Mouse (Mus musculus) embryonic fibroblast, embryonic 13.5 days (primary cell): ENCODE measurements around the gene Map3k10. TPM values are rescaled to one million over a fixed set of nuclear protein-coding genes. Genes with fewer than 3 reads are reported as not detected.

Experiments
- H3K27ac ChIP-seq: 2 replicates; pipeline ENCODE4 v1.5.1; 2012; ENCODE audit warnings: low read length, control low read depth, inconsistent platforms; ENCODE audit not compliant: insufficient read depth
- H3K4me1 ChIP-seq: 2 replicates; pipeline ENCODE4 v1.6.1; 2011; ENCODE audit warnings: low read length; ENCODE audit not compliant: control insufficient read depth, insufficient read depth
- H3K4me3 ChIP-seq: 2 replicates; pipeline ENCODE4 v1.5.1; 2011; ENCODE audit warnings: mild to moderate bottlenecking, control low read depth, low read length; ENCODE audit not compliant: insufficient read depth
- CTCF ChIP-seq: IDR thresholded peaks from 2 replicates; pipeline ENCODE4 v1.5.1; 2011; ENCODE audit warnings: mild to moderate bottlenecking, control low read depth, low read length, moderate library complexity, borderline replicate concordance; ENCODE audit not compliant: insufficient read depth
- POLR2A ChIP-seq: IDR thresholded peaks from 2 replicates; pipeline ENCODE4 v1.6.1; 2011; ENCODE audit warnings: low read depth, mild to moderate bottlenecking, control low read depth, low read length, moderate library complexity
- polyA plus RNA-seq: library from polyadenylated mRNA; stranded (reverse); fragments of >200 nt; gene quantifications from 2 replicates; pipeline ENCODE4 v1.2.4, GENCODE M21; 2011; ENCODE audit warnings: low read depth; ENCODE audit not compliant: missing spikeins, insufficient read length

Gene Map3k10
- polyA plus RNA-seq, 1 experiment: 26.2 TPM

DNA sequence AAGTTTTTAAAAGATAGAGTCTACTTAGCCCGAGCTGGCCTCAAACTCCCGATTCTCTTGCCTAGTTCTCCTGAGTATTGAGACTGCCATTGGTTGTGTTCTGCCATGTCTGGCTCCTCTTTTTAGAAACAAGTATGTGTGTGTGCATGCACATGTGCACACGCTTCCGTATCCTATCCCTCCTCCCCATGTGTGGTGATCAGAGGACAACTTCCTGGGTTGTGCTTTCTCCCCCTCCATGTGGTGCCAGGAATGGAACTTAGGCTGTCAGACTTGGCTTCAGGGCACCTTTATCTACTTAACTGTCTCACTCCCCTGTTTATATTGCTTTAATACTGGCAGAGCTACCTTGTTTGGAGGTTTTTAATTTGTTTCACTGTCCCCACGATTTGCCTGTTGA is 10.8 kb upstream of the Map3k10 start:
- no peak overlapping the region for H3K4me3 ChIP-seq
- H3K4me1 ChIP-seq: peaks cover 10% of the 10 kb centered on the region; the same call in 1 of the 2 replicates
- TF ChIP-seq CTCF (no peak), POLR2A (peak; percentile 24; the same call in 1 of the 2 replicates)
- no peak overlapping the region for H3K27ac ChIP-seq

DNA sequence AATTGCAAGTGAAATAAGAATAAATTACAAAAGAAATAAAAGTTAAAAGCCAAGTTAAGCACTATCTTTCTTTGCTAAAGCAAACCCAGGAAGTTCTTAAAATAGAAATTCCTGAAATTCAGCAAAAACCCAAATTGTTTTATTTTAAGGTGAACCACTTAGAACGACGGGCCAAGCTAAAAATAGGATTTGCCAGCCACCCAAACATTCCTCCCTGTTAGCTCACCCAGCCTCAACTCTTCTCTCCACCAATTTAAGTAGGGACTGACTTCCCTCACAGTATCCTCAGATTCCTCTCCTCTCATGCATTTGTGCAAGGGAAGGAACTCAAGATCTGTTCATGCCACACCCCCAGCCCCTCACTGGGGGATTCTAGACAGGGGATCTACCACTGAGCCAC is 8.8 kb upstream of the Map3k10 start:
- H3K4me3 ChIP-seq: no peak overlapping the region
- H3K4me1 ChIP-seq: peaks cover 10% of the 10 kb centered on the region; the same call in 1 of the 2 replicates
- peak overlapping the region; percentile 89 for H3K27ac ChIP-seq
- no peak for TF ChIP-seq POLR2A
- no peak for TF ChIP-seq CTCF

DNA sequence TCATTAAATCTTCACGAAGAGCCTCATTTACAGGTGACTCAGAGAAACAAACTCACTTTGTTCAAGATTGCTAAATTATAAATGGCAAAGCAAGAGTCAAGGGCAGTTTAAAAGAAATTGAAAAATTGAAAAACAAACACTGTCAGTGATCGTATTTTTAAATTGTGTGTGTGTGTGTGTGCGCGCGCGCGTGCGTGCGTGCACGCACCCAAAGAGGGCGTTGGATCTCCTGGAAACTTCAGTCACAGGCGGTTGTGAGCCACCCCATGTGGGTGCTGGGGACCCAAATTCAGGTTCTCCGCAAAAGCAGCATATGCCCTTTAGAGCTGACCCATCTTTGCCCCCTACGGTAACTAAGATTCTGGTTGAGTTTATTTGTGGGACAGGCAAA is 819 bp upstream of the Map3k10 start:
- TF ChIP-seq CTCF: no peak
- TF ChIP-seq POLR2A: no peak
- Histone ChIP-seq H3K4me3 (no peak overlapping the region), H3K4me1 (peaks cover 5% of the 10 kb centered on the region; the same call in 1 of the 2 replicates), H3K27ac (no peak overlapping the region)

DNA sequence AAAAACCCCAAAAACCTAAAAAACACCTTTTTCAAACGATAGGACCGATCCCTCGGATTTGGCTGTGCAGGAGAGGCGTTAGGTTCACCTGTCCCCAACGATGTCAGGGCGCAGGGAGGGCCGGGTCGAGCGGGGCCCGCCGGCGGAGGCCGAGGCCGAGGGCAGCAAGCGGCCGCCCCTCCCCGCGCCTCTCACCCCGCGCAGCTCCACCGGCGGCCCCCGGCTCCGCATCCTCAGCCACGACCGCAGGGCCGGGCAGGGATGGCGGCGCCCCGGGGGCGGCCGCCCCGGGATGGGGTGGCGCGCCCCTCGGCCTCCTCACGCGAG is 240 bp downstream of the Map3k10 start:
- peaks cover 5% of the 10 kb centered on the region; the same call in 1 of the 2 replicates for H3K4me1 ChIP-seq
- no peak overlapping the region for H3K27ac ChIP-seq
- TF ChIP-seq CTCF (no peak), POLR2A (no peak)
- peak overlapping the region; percentile 57 for H3K4me3 ChIP-seq

DNA sequence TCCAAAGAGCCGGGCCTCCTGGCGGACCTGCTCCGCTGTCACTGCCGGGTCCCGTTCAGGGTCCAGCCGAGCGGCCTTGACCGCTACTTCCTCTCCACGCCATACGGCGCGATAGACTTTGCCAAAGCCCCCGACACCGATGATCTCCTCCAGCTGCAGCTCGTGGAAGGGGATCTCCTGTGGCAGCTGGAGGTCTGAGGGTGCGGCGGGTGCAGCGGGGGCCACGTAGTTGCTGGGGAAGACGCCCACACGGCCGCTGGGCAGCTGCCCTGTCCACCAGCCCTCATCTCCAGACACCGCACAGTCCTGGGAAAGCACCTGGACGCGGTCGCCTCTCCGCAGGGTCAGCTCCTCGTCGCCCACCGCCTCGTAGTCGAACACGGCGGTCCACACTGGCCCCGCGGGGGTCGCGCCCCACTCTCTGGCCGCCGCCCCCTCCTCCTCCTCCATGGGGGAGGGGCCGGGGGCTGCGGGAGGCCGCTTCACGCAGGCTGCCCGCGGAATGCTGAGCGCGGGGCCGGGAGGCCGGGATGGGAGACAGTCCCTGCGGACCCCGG is 745 bp downstream of the Map3k10 start:
- Histone ChIP-seq H3K4me3 (peak overlapping the region; percentile 57), H3K4me1 (peaks cover 5% of the 10 kb centered on the region; the same call in 1 of the 2 replicates), H3K27ac (no peak overlapping the region)
- TF ChIP-seq CTCF: no peak
- TF ChIP-seq POLR2A: no peak; the same call in 1 of the 2 replicates

DNA sequence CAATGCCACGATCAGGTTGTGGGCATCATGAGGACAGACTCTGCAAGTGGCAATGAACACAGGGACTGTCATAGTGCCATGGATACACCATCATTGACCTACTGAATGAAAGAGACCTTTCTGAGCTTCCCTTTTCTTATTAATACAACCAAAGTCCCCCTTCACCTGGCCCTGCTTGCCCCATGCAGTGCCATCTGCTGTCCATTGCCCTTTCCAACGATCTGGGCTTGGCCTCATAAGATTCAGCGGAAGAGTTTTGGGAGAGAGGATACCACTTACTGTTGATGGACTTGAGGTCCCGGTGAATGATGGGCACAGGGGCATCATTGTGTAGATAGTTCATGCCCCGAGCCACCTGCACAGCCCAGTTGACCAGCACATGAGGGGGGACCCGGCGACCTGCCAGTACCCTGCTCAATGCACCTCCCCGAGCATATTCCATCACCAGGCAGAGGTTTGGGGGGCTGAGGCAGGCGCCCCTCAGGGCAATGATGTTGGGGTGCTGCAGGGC is 1.3 kb downstream of the Map3k10 start:
- H3K4me3 ChIP-seq: peak overlapping the region; percentile 57
- H3K4me1 ChIP-seq: peaks cover 5% of the 10 kb centered on the region; the same call in 1 of the 2 replicates
- no peak overlapping the region for H3K27ac ChIP-seq
- TF ChIP-seq POLR2A: no peak
- TF ChIP-seq CTCF: no peak

DNA sequence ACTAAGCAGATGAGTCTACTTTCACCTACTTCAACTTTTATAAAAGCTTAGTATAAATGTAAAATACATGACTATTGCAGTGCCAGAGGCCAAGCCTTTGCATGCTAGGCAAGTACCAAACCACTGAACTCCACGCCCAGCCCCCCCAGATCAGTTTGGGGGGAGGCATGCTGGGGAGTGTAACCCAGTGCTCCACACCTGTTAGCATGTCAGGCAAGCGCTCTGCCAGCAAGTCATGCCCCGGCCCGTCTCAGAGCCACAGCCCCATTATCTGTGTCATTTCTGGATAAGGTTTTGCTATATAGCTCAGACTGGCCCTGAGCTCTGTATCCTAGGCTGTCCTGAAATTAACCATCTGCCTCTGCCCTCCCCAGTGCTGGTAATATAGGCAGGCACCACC is 12.4 kb downstream of the Map3k10 start:
- H3K4me1 ChIP-seq: no peaks in the 10 kb centered on the region
- no peak overlapping the region for H3K4me3 ChIP-seq
- TF ChIP-seq POLR2A: no peak
- no peak for TF ChIP-seq CTCF
- H3K27ac ChIP-seq: no peak overlapping the region

DNA sequence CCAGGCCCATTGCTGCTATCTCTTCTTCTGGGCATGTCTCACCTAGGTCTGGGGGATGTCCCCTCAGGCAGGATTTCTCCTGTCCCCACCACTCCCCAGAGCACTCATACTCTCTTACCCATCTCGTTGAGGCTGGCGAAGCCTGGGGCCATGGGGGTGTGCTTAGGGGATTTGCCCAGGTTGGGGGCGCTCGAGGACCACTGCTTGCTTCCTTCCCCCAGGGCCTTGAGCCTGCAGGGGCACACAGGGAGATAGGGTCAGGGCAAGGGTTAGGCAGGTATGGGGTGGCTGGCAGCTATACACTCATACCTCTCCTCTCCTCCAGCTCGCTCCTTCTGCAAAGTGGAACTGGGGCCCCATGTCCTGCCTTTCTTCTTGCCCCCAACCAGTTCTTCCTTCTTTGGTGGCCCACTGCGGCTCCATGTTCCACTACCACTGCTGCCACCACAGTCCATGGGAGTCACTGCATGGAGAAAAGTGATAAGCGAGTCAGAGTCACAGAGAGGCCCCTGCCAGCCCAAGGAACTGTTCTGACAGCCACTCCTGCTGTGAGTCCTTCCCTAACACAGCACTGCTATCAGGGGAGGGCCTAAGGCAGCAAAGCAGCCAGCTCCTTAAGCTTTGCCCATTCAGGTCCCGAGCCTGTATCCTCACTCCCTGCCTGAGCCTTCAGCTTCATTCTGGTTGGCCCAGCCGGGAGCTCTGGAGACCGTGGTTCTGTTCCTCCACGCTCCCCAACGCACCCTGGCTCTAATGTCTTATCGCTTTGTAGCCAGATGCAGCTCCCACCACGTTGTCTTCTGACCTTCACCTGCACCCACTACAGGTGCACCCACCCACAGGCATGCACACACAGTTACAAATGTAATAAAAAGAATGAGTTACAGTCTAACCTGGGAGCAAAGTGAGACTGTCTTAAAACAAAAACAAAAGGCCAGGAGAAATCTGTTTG is 15.4 kb downstream of the Map3k10 start:
- Histone ChIP-seq H3K27ac (no peak overlapping the region), H3K4me3 (no peak overlapping the region), H3K4me1 (no peaks in the 10 kb centered on the region)
- TF ChIP-seq POLR2A (no peak), CTCF (no peak)

DNA sequence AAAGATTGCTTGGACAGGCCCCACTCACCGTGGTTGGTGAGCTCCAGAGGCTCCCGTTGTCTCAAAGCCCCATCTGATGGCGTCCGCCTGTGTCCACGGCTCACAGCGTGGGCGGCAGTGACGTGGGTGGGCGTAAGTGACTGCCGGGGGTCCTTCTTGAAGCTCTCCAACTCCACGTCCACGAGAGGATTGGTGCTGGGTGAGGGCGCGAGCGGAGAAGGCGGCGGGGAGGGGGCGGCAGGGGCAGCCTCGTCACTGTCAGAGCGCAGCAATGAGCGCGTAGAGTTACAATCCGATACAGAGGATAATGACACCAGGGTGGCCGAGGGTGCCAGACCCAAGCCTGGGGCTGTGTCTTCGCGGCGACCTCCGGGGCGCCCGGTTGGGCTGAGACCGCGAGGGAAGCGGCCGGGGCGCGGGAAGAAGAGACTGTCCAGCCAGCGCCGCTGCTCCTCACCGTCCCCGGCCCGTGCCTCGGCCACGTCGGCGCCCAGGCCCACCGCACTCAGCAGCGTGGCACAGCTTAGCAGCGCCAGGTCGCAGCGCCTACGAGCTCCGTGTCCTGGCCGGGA is 16.5 kb downstream of the Map3k10 start:
- Histone ChIP-seq H3K4me3 (no peak overlapping the region), H3K27ac (no peak overlapping the region), H3K4me1 (no peaks in the 10 kb centered on the region)
- TF ChIP-seq POLR2A (no peak), CTCF (no peak)

DNA sequence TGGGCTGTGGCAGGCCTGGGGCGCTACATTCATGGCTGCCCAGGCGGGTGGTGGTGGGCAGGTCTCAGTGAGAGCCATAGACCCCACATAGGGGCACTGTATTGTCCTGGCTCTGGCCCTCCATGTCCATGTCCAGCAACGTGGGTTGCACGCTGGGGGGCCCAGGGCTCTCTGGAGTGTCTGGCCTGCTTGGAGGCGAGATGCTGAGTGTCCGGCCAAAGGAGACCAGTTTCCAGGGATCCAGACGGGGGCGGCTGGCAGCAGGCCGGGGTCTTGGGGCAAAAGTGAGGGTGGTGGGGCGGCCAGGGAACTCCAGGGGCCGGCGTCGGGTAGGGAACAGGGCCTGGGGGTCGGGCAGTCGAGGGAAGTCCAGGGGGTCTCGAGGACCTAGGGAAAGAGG is 17.8 kb downstream of the Map3k10 start:
- Histone ChIP-seq H3K4me3 (no peak overlapping the region), H3K27ac (no peak overlapping the region), H3K4me1 (no peaks in the 10 kb centered on the region)
- TF ChIP-seq CTCF (no peak), POLR2A (no peak)

DNA sequence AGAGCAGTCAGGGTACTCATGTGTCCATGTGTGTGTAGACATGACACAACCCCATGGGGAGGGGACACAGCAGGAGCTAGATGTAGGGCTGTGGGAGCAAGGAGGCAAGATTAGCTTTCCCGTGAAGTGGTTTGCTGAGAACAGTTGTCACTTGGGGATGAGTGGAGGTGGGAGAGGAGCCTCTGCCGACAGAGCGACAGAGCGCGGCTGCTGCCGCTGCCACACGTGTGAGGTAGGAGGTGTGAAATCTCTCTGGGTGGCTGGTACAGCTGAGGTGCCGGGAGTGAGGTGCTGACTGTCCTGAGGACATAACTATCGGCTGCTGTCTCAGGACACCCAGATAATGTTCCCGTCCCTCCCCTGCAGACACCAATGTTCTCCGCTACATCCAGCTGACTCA is 18.9 kb downstream of the Map3k10 start:
- Histone ChIP-seq H3K4me1 (no peaks in the 10 kb centered on the region), H3K27ac (no peak overlapping the region), H3K4me3 (no peak overlapping the region)
- no peak for TF ChIP-seq POLR2A
- no peak for TF ChIP-seq CTCF
